Mouse (Mus musculus) cortical plate, adult 2 months (tissue): ENCODE data around the gene Xpo4.

Source experiments
- CTCF ChIP-seq: fragments of 200-500 bp; IDR thresholded peaks from 2 replicates; pipeline ENCODE4 v1.5.1; 2011; ENCODE audit warnings: mild to moderate bottlenecking, control low read depth, low read length; ENCODE audit not compliant: insufficient read depth; ENCODE audit errors: extremely low read depth
- POLR2A ChIP-seq: fragments of 200-500 bp; IDR thresholded peaks from 2 replicates; pipeline ENCODE4 v1.6.1; 2011; ENCODE audit warnings: mild to moderate bottlenecking, low read length, control low read depth; ENCODE audit not compliant: insufficient read depth; ENCODE audit errors: extremely low read depth

- TF ChIP-seq POLR2A: no peak
- TF ChIP-seq CTCF: no peak
Observed at GRCm38 (mm10) chr14:57706760-57707099, 41.5 kb upstream of the Xpo4 start.
